Mouse (Mus musculus) midbrain, embryonic 10.5 days (tissue): ENCODE data around the gene Lsm14b. TPM values are rescaled to one million over a fixed set of nuclear protein-coding genes. Genes with fewer than 3 reads are reported as not detected.

Source experiments
- DNase-seq: peaks from one replicate; pipeline ENCODE4 v3.0.0-alpha.2; 2017; ENCODE audit warnings: low spot score
- H3K27ac ChIP-seq: fragments of 300-500 bp; sonication (generic); replicated peaks from 2 replicates; pipeline ENCODE4 v1.5.1; 2016; ENCODE audit warnings: mild to moderate bottlenecking
- H3K27me3 ChIP-seq: fragments of 300-500 bp; sonication (generic); 2 replicates; pipeline ENCODE4 v1.6.1; 2016; ENCODE audit warnings: low read depth, mild to moderate bottlenecking; ENCODE audit not compliant: poor library complexity, severe bottlenecking
- H3K36me3 ChIP-seq: fragments of 300-500 bp; sonication (generic); 2 replicates; pipeline ENCODE4 v1.6.1; 2016; ENCODE audit warnings: mild to moderate bottlenecking, moderate library complexity
- H3K4me1 ChIP-seq: fragments of 300-500 bp; sonication (generic); 2 replicates; pipeline ENCODE4 v1.6.1; 2016
- H3K4me3 ChIP-seq: fragments of 300-500 bp; sonication (generic); 2 replicates; pipeline ENCODE4 v1.5.1; 2016; ENCODE audit warnings: mild to moderate bottlenecking, moderate library complexity
- H3K9me3 ChIP-seq: fragments of 300-500 bp; sonication (generic); replicated peaks from 2 replicates; pipeline ENCODE4 v1.6.1; 2016; ENCODE audit warnings: mild to moderate bottlenecking
- WGBS: fragments of 180-500 bp; shearing (Covaris S2); methylation state at CpG from one replicate; pipeline ENCODE4 v1.1.7; 2016; 5-methylcytosine and 5-hydroxymethylcytosine counted together
- polyA plus RNA-seq: library from polyadenylated mRNA; unstranded; fragments of >200 nt; fragmentation: Nextera tagmentation; extraction: Ambion mirVana; gene quantifications from 2 replicates; pipeline ENCODE4 v1.2.1, GENCODE M21; 2016

The Lsm14b gene
- polyA plus RNA-seq, 1 experiment from 2014 or later: 9.4 TPM

- 79% methylated on average over 6 of the region's 6 CpGs for WGBS
- H3K4me3 ChIP-seq: no peak overlapping the region
- H3K27ac ChIP-seq: no peak overlapping the region
- peaks cover 13% of the 10 kb centered on the region for H3K36me3 ChIP-seq
- no peak for DNase-seq
- no peaks in the 10 kb centered on the region for H3K9me3 ChIP-seq
- peaks cover 34% of the 10 kb centered on the region for H3K4me1 ChIP-seq
- peaks cover 33% of the 10 kb centered on the region for H3K27me3 ChIP-seq
Observed at GRCm38 (mm10) chr2:180022751-180023150, 2.0 kb upstream of the Lsm14b start.

- Histone ChIP-seq H3K4me1 (peaks cover 49% of the 10 kb centered on the region), H3K9me3 (no peaks in the 10 kb centered on the region), H3K27me3 (peaks cover 26% of the 10 kb centered on the region), H3K4me3 (peak overlapping the region; percentile 100), H3K27ac (peak overlapping the region; percentile 98), H3K36me3 (peaks cover 38% of the 10 kb centered on the region)
- DNase-seq: peak; percentile 57
- WGBS: under 1% methylated on average over 83 of the region's 84 CpGs
Observed at GRCm38 (mm10) chr2:180025135-180025860, 511 bp downstream of the Lsm14b start.

GRCm38 (mm10) chr2:180025861-180026200 is 1.0 kb downstream of the Lsm14b start:
- H3K27ac ChIP-seq: peak overlapping the region; percentile 98
- peak overlapping the region; percentile 100 for H3K4me3 ChIP-seq
- no peak for DNase-seq
- no peaks in the 10 kb centered on the region for H3K9me3 ChIP-seq
- peaks cover 43% of the 10 kb centered on the region for H3K36me3 ChIP-seq
- 8% methylated on average over 6 of the region's 6 CpGs for WGBS
- H3K4me1 ChIP-seq: peaks cover 49% of the 10 kb centered on the region
- peaks cover 23% of the 10 kb centered on the region for H3K27me3 ChIP-seq

GRCm38 (mm10) chr2:180027768-180028167 is 3.0 kb downstream of the Lsm14b start:
- Histone ChIP-seq H3K4me3 (peak overlapping the region; percentile 100), H3K27me3 (peaks cover 11% of the 10 kb centered on the region), H3K27ac (no peak overlapping the region), H3K36me3 (peaks cover 63% of the 10 kb centered on the region), H3K9me3 (no peaks in the 10 kb centered on the region), H3K4me1 (peaks cover 49% of the 10 kb centered on the region)
- WGBS: 88% methylated on average over 9 of the region's 9 CpGs
- no peak for DNase-seq

- no peak for DNase-seq
- H3K4me1 ChIP-seq: peaks cover 30% of the 10 kb centered on the region
- H3K9me3 ChIP-seq: no peaks in the 10 kb centered on the region
- H3K27ac ChIP-seq: no peak overlapping the region
- peaks cover 98% of the 10 kb centered on the region for H3K36me3 ChIP-seq
- no peaks in the 10 kb centered on the region for H3K27me3 ChIP-seq
- no peak overlapping the region; the same call in 1 of the 2 replicates for H3K4me3 ChIP-seq
- 88% methylated on average over 6 of the region's 6 CpGs for WGBS
Observed at GRCm38 (mm10) chr2:180031270-180031669, 6.5 kb downstream of the Lsm14b start.

- H3K36me3 ChIP-seq: peaks cover 100% of the 10 kb centered on the region
- no peaks in the 10 kb centered on the region for H3K9me3 ChIP-seq
- no peak overlapping the region for H3K4me3 ChIP-seq
- no peak overlapping the region for H3K27ac ChIP-seq
- DNase-seq: no peak
- H3K4me1 ChIP-seq: peaks cover 13% of the 10 kb centered on the region
- H3K27me3 ChIP-seq: no peaks in the 10 kb centered on the region
- WGBS: 94% methylated on average over 3 of the region's 3 CpGs
Observed at GRCm38 (mm10) chr2:180032925-180033324, 8.1 kb downstream of the Lsm14b start.

GRCm38 (mm10) chr2:180033956-180034355 is 9.2 kb downstream of the Lsm14b start:
- Histone ChIP-seq H3K4me1 (0 out of 2 replicates have a peak, but pooled peaks cover 5% of the 10 kb centered on the region), H3K36me3 (peaks cover 100% of the 10 kb centered on the region), H3K9me3 (no peaks in the 10 kb centered on the region), H3K4me3 (no peak overlapping the region), H3K27me3 (no peaks in the 10 kb centered on the region), H3K27ac (no peak overlapping the region)
- 86% methylated on average over 3 of the region's 3 CpGs for WGBS
- no peak for DNase-seq

- WGBS: 91% methylated on average over 5 of the region's 5 CpGs
- Histone ChIP-seq H3K36me3 (peaks cover 100% of the 10 kb centered on the region), H3K27me3 (no peaks in the 10 kb centered on the region)
Observed at GRCm38 (mm10) chr2:180034753-180035152, 10.0 kb downstream of the Lsm14b start.

GRCm38 (mm10) chr2:180040406-180040805 is 15.6 kb downstream of the Lsm14b start:
- H3K9me3 ChIP-seq: no peaks in the 10 kb centered on the region
- H3K36me3 ChIP-seq: peaks cover 47% of the 10 kb centered on the region
- H3K4me3 ChIP-seq: peak overlapping the region; percentile 81
- H3K27ac ChIP-seq: no peak overlapping the region
- no peaks in the 10 kb centered on the region for H3K27me3 ChIP-seq
- DNase-seq: no peak
- H3K4me1 ChIP-seq: peaks cover 45% of the 10 kb centered on the region
- 64% methylated on average over 6 of the region's 6 CpGs for WGBS

More at GRCm38 (mm10) chr2:180034753-180035152, 10.0 kb downstream of the Lsm14b start:
- DNase-seq: no peak
- H3K27ac ChIP-seq: no peak overlapping the region
- H3K4me3 ChIP-seq: no peak overlapping the region
- H3K4me1 ChIP-seq: peaks cover 3% of the 10 kb centered on the region; the same call in 1 of the 2 replicates
- H3K9me3 ChIP-seq: no peaks in the 10 kb centered on the region

- H3K4me1 ChIP-seq: peaks cover 45% of the 10 kb centered on the region
- no peaks in the 10 kb centered on the region for H3K27me3 ChIP-seq
- H3K27ac ChIP-seq: peak overlapping the region; percentile 98
- peaks cover 42% of the 10 kb centered on the region for H3K36me3 ChIP-seq
- DNase-seq: no peak
- H3K4me3 ChIP-seq: peak overlapping the region; percentile 81
- H3K9me3 ChIP-seq: no peaks in the 10 kb centered on the region
- WGBS: under 1% methylated on average over 66 of the region's 66 CpGs
Observed at GRCm38 (mm10) chr2:180041577-180042255, 16.9 kb downstream of the Lsm14b start.

- H3K4me1 ChIP-seq: peaks cover 45% of the 10 kb centered on the region
- DNase-seq: peak; percentile 93
- WGBS: under 1% methylated on average over 72 of the region's 78 CpGs
- no peaks in the 10 kb centered on the region for H3K27me3 ChIP-seq
- peaks cover 42% of the 10 kb centered on the region for H3K36me3 ChIP-seq
- peak within 1 kb of the TSS; percentile 98 for H3K27ac ChIP-seq
- no peaks in the 10 kb centered on the region; the same call in 1 of the 2 replicates for H3K9me3 ChIP-seq
- peak within 1 kb of the TSS; percentile 81 for H3K4me3 ChIP-seq
Observed at GRCm38 (mm10) chr2:180042256-180042857, 17.6 kb downstream of the Lsm14b start, which contains the start of the genes Psma7 and Ss18l1. Psma7 (minus strand) TSS chr2:180042433. Ss18l1 (plus strand) TSS chr2:180042509.

- WGBS: under 1% methylated on average over 66 of the region's 66 CpGs
- Histone ChIP-seq H3K36me3 (peaks cover 42% of the 10 kb centered on the region), H3K27me3 (no peaks in the 10 kb centered on the region), H3K4me3 (peak overlapping the region; percentile 81), H3K4me1 (peaks cover 45% of the 10 kb centered on the region), H3K27ac (peak overlapping the region; percentile 98), H3K9me3 (no peaks in the 10 kb centered on the region; the same call in 1 of the 2 replicates)
- peak; percentile 76 for DNase-seq
Observed at GRCm38 (mm10) chr2:180042858-180043515, 18.2 kb downstream of the Lsm14b start.
